Mouse (Mus musculus) kidney, adult 8-10 months (tissue): ENCODE measurements at regions not wholly inside any gene's neighbourhood (a gene's known extent, or its start where the extent isn't known, plus 50 kb on each side); places are given as distances from the start of the nearest gene placed in this dataset.

Experiments
- DNase-seq, 2 experiments: peaks; one replicate each; pipeline ENCODE4 v3.0.0; 2022

GRCm38 (mm10) chr7:133521936-133522335, 80.0 kb downstream of the Tex36 start:
- DNase-seq = peak in 1 of 2 experiments; percentile 46

- DNase-seq = no peak
These were observed 83.0 kb downstream of the Tex36 start for GRCm38 (mm10) chr7:133518926-133519325.

GRCm38 (mm10) chr7:133517576-133517975, 84.4 kb downstream of the Tex36 start:
- DNase-seq = no peak

GRCm38 (mm10) chr7:133510926-133511325, 91.0 kb downstream of the Tex36 start:
- DNase-seq = peak in 1 of 2 experiments; percentile 24

- DNase-seq = peak in 1 of 2 experiments; percentile 45
These were observed 92.5 kb downstream of the Tex36 start for GRCm38 (mm10) chr7:133509486-133509885.

GRCm38 (mm10) chr7:133508370-133509012, 93.5 kb downstream of the Tex36 start:
- peak; percentile 28 to 61 for DNase-seq

GRCm38 (mm10) chr7:133505628-133506027, 96.3 kb downstream of the Tex36 start:
- DNase-seq = peak in 1 of 2 experiments; percentile 42

GRCm38 (mm10) chr7:133503946-133504345, 98.0 kb downstream of the Tex36 start:
- peak in 1 of 2 experiments; percentile 56 for DNase-seq

- no peak for DNase-seq
These were observed 99.2 kb downstream of the Tex36 start for GRCm38 (mm10) chr7:133502731-133503130.

- no peak for DNase-seq
These were observed 104.4 kb downstream of the Tex36 start for GRCm38 (mm10) chr7:133497551-133497950.

- DNase-seq = no peak
These were observed 106.9 kb downstream of the Tex36 start for GRCm38 (mm10) chr7:133494982-133495550.

- DNase-seq = peak; percentile 29 to 61
These were observed 107.5 kb downstream of the Tex36 start for GRCm38 (mm10) chr7:133494256-133494981.

- no peak for DNase-seq
These were observed 109.3 kb downstream of the Tex36 start for GRCm38 (mm10) chr7:133492626-133493025.

GRCm38 (mm10) chr7:133487887-133488630, 113.9 kb downstream of the Tex36 start:
- DNase-seq = no peak

GRCm38 (mm10) chr7:133484430-133484841, 117.5 kb downstream of the Tex36 start:
- no peak for DNase-seq

GRCm38 (mm10) chr7:133481529-133481928, 120.4 kb downstream of the Tex36 start:
- DNase-seq = no peak

GRCm38 (mm10) chr7:133479679-133480078, 122.3 kb downstream of the Tex36 start:
- no peak for DNase-seq

GRCm38 (mm10) chr7:133477933-133478332, 124.0 kb downstream of the Tex36 start:
- no peak for DNase-seq

GRCm38 (mm10) chr7:133477221-133477620, 124.7 kb downstream of the Tex36 start:
- DNase-seq = no peak

GRCm38 (mm10) chr7:133471706-133472105, 130.3 kb downstream of the Tex36 start:
- DNase-seq = no peak

- DNase-seq = no peak
These were observed 131.4 kb downstream of the Tex36 start for GRCm38 (mm10) chr7:133470620-133470958.

GRCm38 (mm10) chr7:133469952-133470619, 131.9 kb downstream of the Tex36 start:
- no peak for DNase-seq

- DNase-seq = no peak
These were observed 132.9 kb downstream of the Tex36 start for GRCm38 (mm10) chr7:133469106-133469505.
